Mouse (Mus musculus) ES-Bruce4 (cell line): ENCODE measurements around the gene H2afy2.

Experiments
- CTCF ChIP-seq: IDR thresholded peaks from one replicate; pipeline ENCODE4 v1.8.1; 2011; ENCODE audit warnings: low read depth, low read length
- POLR2A ChIP-seq: IDR thresholded peaks from one replicate; pipeline ENCODE4 v1.8.1; 2011; ENCODE audit warnings: low read length; ENCODE audit not compliant: insufficient read depth

GRCm38 (mm10) chr10:61729181-61729580, 54.8 kb downstream of the H2afy2 start:
- TF ChIP-seq CTCF = no peak
- TF ChIP-seq POLR2A = no peak
